Mouse (Mus musculus): ENCODE measurements at regions not wholly inside any gene's neighbourhood (a gene's known extent, or its start where the extent isn't known, plus 50 kb on each side); places are given as distances from the start of the nearest gene placed in this dataset.

DNA sequence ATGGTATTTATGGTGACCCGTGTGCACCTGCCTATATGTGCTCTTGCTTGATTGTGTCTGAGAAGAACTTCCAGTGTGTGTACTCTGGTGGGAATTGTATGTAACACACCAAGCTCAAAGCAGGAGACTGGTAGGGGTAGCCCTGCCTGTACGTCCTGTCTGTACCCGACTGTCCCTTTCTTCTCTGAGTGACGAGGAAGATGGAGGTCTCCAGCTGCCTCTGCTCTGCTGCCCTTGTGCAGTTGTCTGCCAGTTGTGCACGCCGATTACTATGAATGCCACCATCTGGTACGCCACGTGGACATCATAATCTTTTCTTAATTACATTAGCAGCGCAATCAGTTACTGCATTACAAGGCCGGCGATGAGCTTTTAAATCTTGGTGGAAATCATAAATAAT, 53.6 kb upstream of the Mvb12b start:
- no peak for DNase-seq (ENCODE audit: low read depth, low spot score)

DNA sequence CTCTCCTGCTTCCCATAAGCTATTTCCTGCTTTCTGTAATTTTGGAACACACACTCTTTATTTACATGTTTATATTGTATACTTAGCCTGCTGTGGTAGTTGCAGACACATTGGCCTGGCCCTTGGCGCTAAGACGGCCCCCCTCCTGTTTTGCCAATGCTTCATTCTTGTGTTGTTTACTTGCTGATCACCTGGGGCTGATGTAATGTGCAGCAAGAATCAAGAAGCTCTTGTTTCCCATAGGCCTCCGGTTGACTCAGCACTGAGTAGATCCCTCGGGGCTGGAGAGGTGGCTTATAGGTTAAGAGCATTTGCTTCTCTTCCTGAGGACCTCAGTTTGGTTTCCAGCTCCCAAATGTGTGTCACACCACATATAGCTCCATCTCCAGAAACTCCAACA, 52.1 kb upstream of the Mvb12b start:
- DNase-seq (ENCODE audit: low read depth, low spot score) = no peak
